Mouse (Mus musculus) brain, embryonic 14.5 days (tissue): ENCODE results near the gene Mlx. TPM values are rescaled to one million over a fixed set of nuclear protein-coding genes. Genes with fewer than 3 reads are reported as not detected.

ENCODE experiments used
- DNase-seq: peaks from one replicate; pipeline ENCODE4 v3.0.0-alpha.2; 2011; ENCODE audit warnings: low read depth
- CTCF ChIP-seq: fragments of 200-500 bp; IDR thresholded peaks from 2 replicates; pipeline ENCODE4 v1.5.1; 2012; ENCODE audit warnings: inconsistent platforms, mild to moderate bottlenecking, moderate library complexity, borderline replicate concordance; ENCODE audit not compliant: insufficient read depth, insufficient read length; ENCODE audit errors: extremely low read depth
- POLR2A ChIP-seq: fragments of 200-500 bp; IDR thresholded peaks from 2 replicates; pipeline ENCODE4 v1.6.1; 2012; ENCODE audit warnings: mild to moderate bottlenecking, inconsistent platforms, borderline replicate concordance; ENCODE audit not compliant: poor library complexity, insufficient read depth, insufficient read length, severe bottlenecking; ENCODE audit errors: extremely low read depth
- polyA plus RNA-seq: library from polyadenylated mRNA; depleted of rRNA; stranded (reverse); fragments of >200 nt; gene quantifications from 2 replicates; pipeline ENCODE4 v1.2.3, GENCODE M21; 2012

Gene Mlx
- polyA plus RNA-seq, 1 experiment: 57.7 TPM

GRCm38 (mm10) chr11:101056885-101057284 lies 30.2 kb upstream of the Mlx start:
- TF ChIP-seq CTCF: no peak
- TF ChIP-seq POLR2A: no peak
- no peak for DNase-seq

- DNase-seq: peak; percentile 78
- TF ChIP-seq POLR2A (no peak), CTCF (peak; percentile 80)
Observed at GRCm38 (mm10) chr11:101057860-101058259, 29.2 kb upstream of the Mlx start.

- no peak for TF ChIP-seq POLR2A
- TF ChIP-seq CTCF: no peak
- no peak for DNase-seq
Observed at GRCm38 (mm10) chr11:101058726-101059125, 28.4 kb upstream of the Mlx start.

GRCm38 (mm10) chr11:101059473-101059872 lies 27.6 kb upstream of the Mlx start:
- no peak for TF ChIP-seq CTCF
- no peak for TF ChIP-seq POLR2A
- DNase-seq: no peak

GRCm38 (mm10) chr11:101060126-101060525 lies 27.0 kb upstream of the Mlx start:
- no peak for TF ChIP-seq CTCF
- TF ChIP-seq POLR2A: no peak
- peak; percentile 39 for DNase-seq

GRCm38 (mm10) chr11:101061049-101061448 lies 26.0 kb upstream of the Mlx start:
- TF ChIP-seq CTCF (no peak), POLR2A (no peak)
- no peak for DNase-seq

- DNase-seq: no peak
Observed at GRCm38 (mm10) chr11:101062165-101062884, 24.8 kb upstream of the Mlx start.

GRCm38 (mm10) chr11:101062971-101063675 lies 24.0 kb upstream of the Mlx start:
- no peak for DNase-seq
- TF ChIP-seq POLR2A (no peak), CTCF (no peak)

More at GRCm38 (mm10) chr11:101062165-101062884, 24.8 kb upstream of the Mlx start:
- TF ChIP-seq CTCF (no peak), POLR2A (no peak)

GRCm38 (mm10) chr11:101063676-101064327 lies 23.3 kb upstream of the Mlx start:
- TF ChIP-seq POLR2A: no peak
- no peak for TF ChIP-seq CTCF
- peak; percentile 51 for DNase-seq

- DNase-seq: no peak
- TF ChIP-seq POLR2A (no peak), CTCF (no peak)
Observed at GRCm38 (mm10) chr11:101064462-101064861, 22.6 kb upstream of the Mlx start.

GRCm38 (mm10) chr11:101065002-101065401 lies 22.1 kb upstream of the Mlx start:
- TF ChIP-seq POLR2A (no peak), CTCF (no peak)

More at GRCm38 (mm10) chr11:101065002-101065401, 22.1 kb upstream of the Mlx start:
- DNase-seq: no peak
